Mouse (Mus musculus): ENCODE measurements around the gene Nde1.

Nde1 gene

GRCm38 (mm10) chr16:14163731-14164130 lies 656 bp downstream of the Nde1 start:
- no peak for DNase-seq (ENCODE audit: low read depth, low spot score)

DNA sequence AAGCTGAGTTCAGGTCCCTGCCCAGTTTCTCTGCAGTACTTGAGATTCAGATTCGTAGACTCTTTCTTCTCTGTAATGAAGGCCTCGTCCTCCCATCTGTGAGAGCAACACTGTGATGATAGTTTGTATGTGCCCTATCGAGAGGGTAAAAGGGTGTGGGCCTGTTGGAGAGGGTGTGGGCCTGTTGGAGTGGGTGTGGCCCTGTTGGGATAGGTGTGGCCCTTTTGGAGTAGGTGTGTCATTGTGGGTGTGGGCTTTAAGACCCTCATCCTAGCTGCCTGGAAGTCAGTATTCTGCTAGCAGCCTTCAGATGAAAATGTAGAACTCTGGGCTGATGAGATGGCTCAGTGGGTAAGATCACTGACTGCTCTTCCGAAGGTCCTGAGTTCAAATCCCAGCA lies 3.4 kb downstream of the Nde1 start:
- no peak for DNase-seq (ENCODE audit: low read depth, low spot score)

DNA sequence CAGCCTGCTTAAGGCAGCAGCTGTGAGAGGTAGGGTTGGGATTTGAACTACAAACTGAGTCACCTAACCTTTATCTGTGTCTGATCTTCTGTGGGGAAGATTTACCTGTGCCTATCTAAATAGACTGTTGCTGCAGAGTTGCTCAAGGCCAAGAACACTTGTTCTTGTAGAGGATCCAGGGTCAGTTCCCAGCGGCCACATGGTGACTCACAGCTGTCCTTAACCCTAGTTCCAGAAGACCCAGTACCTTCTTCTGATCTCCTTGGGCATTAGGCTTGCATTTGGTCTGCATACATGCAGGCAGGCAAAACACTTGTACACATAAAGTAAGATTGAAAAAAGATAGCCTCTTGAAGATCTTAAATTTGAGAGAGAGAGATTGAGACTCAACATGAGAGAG lies 6.6 kb downstream of the Nde1 start:
- DNase-seq (ENCODE audit: low read depth, low spot score) = no peak

- no peak for DNase-seq (ENCODE audit: low read depth, low spot score)
Measured at GRCm38 (mm10) chr16:14178041-14178440, 15.0 kb downstream of the Nde1 start.

GRCm38 (mm10) chr16:14180163-14180733 lies 17.2 kb downstream of the Nde1 start:
- no peak for DNase-seq (ENCODE audit: low read depth, low spot score)

- DNase-seq (ENCODE audit: low read depth, low spot score) = no peak
Measured at GRCm38 (mm10) chr16:14182360-14182759, 19.3 kb downstream of the Nde1 start.

DNA sequence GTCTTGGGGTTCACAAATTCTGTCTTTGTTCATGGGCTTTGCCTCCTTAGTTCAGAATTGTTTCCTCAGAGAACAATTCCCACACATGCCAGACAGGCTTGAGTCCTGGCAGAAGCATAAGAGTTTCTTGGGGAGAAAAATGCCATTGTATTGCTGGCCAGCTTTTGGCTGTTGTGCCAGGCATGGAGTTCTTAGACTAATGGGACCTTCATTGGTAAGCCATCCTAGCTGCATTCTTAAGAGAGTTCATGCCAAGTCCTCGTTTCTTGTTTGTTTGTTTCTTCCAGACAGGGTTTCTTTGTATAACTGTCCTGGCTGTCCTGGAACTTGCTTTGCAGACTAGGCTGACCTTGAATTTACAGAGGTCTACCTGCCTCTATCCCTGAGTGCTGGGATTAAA lies 20.8 kb downstream of the Nde1 start:
- DNase-seq (ENCODE audit: low read depth, low spot score) = no peak

- no peak for DNase-seq (ENCODE audit: low read depth, low spot score)
Measured at GRCm38 (mm10) chr16:14185516-14185915, 22.4 kb downstream of the Nde1 start.

GRCm38 (mm10) chr16:14194164-14194950 lies 31.3 kb downstream of the Nde1 start:
- DNase-seq (ENCODE audit: low read depth, low spot score) = no peak

GRCm38 (mm10) chr16:14195427-14195826 lies 32.4 kb downstream of the Nde1 start:
- DNase-seq (ENCODE audit: low read depth, low spot score) = peak; percentile 33

- DNase-seq (ENCODE audit: low read depth, low spot score) = no peak
Measured at GRCm38 (mm10) chr16:14198798-14199197, 35.7 kb downstream of the Nde1 start.

DNA sequence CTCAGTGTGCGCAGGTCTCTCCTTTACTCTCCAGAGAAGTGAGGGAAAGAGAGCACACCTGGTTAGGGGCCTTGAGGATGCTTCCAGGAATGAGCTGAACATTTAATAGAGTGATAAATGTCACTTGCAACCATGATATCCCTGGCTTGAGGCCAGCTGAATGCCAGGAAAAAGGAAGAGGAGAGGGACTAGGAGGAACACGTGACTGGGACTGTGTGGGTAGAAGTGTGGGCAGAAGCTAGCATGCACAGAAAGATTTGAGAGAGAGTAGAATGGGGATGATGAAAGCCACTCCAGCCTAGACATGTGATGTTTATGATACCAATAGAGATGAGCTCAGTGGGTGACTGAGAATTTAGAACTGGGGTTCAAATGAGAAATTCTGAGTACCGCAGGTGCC lies 52.1 kb downstream of the Nde1 start:
- peak; percentile 31 for DNase-seq (ENCODE audit: low read depth, low spot score)

DNA sequence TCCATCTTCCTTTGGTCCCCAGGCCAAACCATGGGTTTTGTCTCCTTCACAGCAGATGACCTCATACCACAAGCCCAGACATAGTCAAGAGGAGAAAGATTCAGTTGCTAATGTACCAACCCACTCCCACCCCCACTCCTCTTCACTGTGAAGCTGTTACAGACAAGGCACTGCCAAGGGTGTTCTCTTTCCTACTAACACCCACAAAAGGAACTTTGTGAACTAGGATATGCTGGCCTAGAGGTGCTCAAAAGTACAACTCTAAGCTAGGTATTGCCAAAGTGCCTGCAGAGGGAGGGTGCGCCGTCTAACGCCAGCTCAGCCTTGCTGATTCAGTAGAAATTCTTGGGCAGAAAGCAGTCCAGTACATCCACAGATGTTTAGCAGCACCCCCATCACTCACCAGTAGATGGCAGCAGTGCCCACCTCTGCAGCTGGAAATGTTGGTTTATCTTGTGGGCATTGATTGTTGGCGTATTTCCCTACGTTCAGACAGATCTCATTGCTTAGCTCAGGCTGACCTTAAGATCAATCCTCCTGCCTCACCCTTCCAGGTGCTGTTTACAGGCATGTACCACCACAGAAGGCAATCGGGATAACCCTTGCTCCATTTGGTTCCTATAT lies 74.1 kb downstream of the Nde1 start:
- peak; percentile 34 for DNase-seq (ENCODE audit: low read depth, low spot score)

DNA sequence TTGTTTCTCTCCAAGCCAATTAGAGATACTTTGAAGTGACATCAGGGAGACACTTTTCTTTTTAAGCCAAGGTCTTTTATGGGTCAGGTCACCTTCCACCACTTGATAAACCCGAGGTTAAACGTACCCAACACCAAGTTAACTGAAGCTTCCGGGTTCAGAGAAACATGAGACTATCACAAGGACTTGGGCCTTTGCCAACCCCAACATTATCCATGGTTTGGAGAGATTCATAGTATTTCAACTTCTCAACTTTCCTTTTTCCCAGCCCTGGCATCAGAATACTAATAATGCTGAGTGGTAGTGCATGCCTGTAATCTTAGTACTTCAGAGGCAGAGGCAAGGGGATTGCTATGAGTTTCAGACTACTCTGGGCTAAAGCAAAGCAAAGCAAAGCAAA lies 79.0 kb downstream of the Nde1 start:
- DNase-seq (ENCODE audit: low read depth, low spot score) = no peak
